Mouse (Mus musculus): ENCODE measurements around the gene Nrros. TPM values are rescaled to one million over a fixed set of nuclear protein-coding genes. Genes with fewer than 3 reads are reported as not detected.
A peak's percentile ranks its signal among the peaks of the same experiment; 100 is the strongest.

Nrros gene
- polyA plus RNA-seq, 1 experiment from 2014 or later: 22.6 TPM

DNA sequence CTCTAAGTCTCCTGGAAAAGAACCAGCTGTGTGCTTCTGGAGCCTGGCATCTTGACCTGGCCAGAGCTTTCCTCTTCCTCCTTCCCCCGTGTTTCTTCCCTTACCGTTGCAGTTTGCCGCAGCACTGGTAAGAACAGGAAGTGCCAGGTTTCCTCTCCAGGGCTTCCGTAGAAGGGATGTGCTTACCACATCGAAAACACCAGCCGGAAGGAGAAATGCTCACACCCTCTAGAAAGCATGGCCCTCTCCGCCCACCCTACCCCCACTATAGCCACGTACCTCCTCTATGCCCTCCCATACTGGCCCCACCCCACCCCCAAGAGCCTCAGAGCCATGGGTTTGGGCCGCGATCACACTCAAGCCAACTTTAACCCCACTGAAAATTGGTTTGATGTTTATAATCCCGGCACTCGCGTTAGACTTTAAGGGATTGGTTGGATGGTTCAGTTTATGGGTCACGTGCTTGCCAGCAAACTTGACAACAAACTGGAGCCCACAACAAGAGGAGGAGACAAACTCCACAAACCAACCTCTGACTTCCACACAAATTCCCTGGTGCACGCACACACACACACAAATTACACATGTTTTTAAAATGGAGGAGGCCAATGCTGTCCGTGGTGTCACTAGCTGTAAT is 35.1 kb downstream of the Nrros start:
- ATAC-seq (ENCODE audit: low read depth) (peak; percentile 86), DNase-seq (peak; percentile 49)
- Histone ChIP-seq H3K27ac (peak overlapping the region; percentile 53), H3K36me3 (no peaks in the 10 kb centered on the region), H3K9me3 (replicated peaks) (no peaks in the 10 kb centered on the region), H3K4me2 (peak overlapping the region; percentile 78), H3K27me3 (no peaks in the 10 kb centered on the region), H3K9ac (peak overlapping the region; percentile 70), H3K4me3 (replicated peaks) (peak overlapping the region; percentile 61), H3K4me1 (replicated peaks) (peaks cover 29% of the 10 kb centered on the region)
- 15% methylated on average over 16 of the region's 16 CpGs for WGBS (ENCODE audit: insufficient replicate concordance)

DNA sequence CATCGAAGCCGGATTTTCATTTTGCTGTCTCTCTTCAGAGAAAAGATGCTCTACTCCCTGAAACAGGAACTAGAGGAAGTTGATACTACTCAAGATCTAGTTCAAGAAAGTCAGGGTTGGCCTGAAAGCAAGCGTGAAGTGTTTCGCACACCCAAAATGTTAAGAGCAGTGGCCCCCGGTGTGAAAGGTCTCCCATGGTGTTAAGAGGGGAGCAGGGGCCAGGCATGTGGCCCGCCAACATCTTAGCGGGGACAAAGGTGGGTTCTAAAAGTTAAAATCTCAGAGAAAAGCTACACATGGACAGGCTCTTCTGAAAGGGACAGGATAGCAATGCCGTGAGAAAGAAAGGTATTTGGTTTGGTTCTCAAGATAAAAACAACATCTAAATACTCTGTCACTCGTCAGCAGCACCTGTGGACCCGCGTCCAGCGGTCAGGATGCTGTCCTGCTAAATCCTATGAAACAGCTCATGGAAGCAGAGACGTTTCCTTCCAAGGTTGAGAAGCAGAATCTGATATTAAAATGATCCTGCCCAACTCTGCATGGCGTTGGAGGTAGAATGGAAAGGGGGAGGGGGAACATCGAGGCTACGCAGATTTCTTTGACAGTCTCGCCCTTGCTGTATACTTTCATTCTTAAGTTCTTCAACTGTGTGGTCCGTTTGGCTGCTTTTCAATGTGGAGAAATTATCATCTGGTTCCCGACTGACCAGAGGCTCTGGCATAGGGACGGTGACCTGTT is 35.8 kb downstream of the Nrros start:
- H3K9ac ChIP-seq: peak overlapping the region; percentile 70
- no peaks in the 10 kb centered on the region for H3K27me3 ChIP-seq
- H3K4me2 ChIP-seq: peak overlapping the region; percentile 78
- ATAC-seq (ENCODE audit: low read depth) (no peak), DNase-seq (no peak)
- H3K4me3 ChIP-seq (replicated peaks): peak overlapping the region; percentile 61
- H3K36me3 ChIP-seq: no peaks in the 10 kb centered on the region
- peak overlapping the region; percentile 53 for H3K27ac ChIP-seq
- WGBS (ENCODE audit: insufficient replicate concordance): 32% methylated on average over 20 of the region's 20 CpGs
- peaks cover 29% of the 10 kb centered on the region for H3K4me1 ChIP-seq (replicated peaks)
- no peaks in the 10 kb centered on the region for H3K9me3 ChIP-seq (replicated peaks)

DNA sequence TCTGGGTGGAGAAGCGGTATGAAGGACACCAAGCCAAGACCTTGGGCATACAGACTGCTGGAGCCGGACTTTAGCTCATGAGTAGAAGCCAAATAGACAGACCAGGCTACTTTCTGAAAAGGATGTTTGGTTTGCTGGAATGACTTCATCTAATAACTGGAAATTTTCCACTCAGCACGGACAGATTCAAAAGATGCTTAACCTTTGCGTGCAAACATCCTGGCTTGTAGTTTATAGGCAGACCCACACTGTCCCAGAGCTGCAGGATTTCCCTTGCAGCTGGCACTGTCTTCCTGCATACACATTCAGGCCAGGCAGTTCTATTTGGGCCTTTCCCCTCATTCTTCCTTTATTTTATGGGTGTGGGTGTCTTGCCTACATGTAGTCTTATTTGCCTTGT is 38.3 kb downstream of the Nrros start:
- DNase-seq: no peak
- H3K27ac ChIP-seq: no peak overlapping the region

DNA sequence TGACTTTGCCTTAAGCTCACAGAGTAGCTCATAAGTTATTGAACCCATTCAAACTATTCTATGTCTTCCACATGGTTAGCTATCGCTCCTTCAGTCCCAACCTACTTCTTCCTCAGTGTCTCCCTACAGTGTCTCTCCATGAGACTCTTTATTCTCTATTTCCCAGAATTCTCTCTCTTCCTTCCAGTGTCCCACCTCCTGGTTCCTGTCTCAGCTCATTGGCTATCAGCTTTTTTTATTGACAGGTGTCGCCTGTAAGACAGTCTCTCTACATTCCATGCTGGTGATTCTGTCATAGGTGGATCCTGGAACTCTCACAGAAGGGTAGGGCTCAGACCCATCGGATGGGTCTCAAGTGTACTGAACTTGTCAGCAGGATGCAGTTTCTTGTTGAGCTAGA is 40.0 kb downstream of the Nrros start:
- no peaks in the 10 kb centered on the region for H3K36me3 ChIP-seq
- no peak overlapping the region for H3K4me3 ChIP-seq (replicated peaks)
- no peaks in the 10 kb centered on the region for H3K9me3 ChIP-seq (replicated peaks)
- no peak overlapping the region for H3K4me2 ChIP-seq
- no peak overlapping the region for H3K9ac ChIP-seq
- ATAC-seq (ENCODE audit: low read depth) (no peak), DNase-seq (no peak)
- peaks cover 16% of the 10 kb centered on the region for H3K4me1 ChIP-seq (replicated peaks)
- WGBS (ENCODE audit: insufficient replicate concordance): 72% methylated on average over 3 of the region's 3 CpGs
- H3K27ac ChIP-seq: no peak overlapping the region
- H3K27me3 ChIP-seq: no peaks in the 10 kb centered on the region

More for the DNA sequence above, 38.3 kb downstream of the Nrros start:
- peaks cover 27% of the 10 kb centered on the region for H3K4me1 ChIP-seq (replicated peaks)
- no peak overlapping the region for H3K9ac ChIP-seq
- H3K36me3 ChIP-seq: no peaks in the 10 kb centered on the region
- no peak overlapping the region for H3K4me2 ChIP-seq
- no peak for ATAC-seq (ENCODE audit: low read depth)
- H3K9me3 ChIP-seq (replicated peaks): no peaks in the 10 kb centered on the region
- no peak overlapping the region for H3K4me3 ChIP-seq (replicated peaks)
- H3K27me3 ChIP-seq: no peaks in the 10 kb centered on the region
- WGBS (ENCODE audit: insufficient replicate concordance): 64% methylated on average over 4 of the region's 4 CpGs

DNA sequence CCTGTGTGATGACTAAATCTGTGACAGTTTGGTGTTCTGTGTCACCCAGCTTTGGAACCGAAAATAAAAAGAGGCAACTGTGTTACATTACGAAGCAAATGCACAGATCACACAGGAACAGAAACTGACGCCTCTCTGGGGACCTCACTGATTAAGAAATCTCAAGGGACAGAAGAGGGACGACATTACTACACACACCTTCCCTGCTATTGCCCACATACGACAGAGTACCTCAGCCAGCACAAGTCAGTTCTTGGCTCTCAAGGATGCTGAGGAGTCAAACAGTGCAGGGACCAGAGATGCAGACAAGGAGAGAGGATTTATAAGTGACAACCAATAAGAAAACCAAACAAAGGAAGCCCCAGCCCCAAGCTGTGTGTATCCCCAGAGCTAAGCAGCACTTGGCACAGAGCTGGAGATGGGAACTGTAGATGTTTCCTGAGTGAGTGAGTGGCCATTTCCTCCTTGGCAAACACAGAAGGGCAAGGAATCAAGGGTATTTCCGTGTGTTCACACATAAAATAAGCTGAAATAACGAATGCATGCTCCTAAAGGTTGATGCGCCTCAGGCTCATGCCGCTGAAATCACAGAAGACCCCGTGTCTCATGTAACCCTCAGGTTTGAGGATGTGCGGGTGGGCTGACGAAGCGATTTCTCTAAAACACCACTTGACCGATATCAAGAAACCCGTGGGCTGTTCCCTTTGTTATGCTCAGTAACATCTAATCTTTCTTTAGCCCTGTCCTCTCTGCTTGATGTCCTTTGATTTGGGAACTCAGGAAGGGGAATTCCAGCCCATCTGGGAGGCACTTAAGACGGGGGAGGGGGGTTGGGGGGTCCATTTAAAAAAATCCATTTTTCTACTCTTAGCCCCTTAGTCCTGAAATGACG is 40.7 kb downstream of the Nrros start:
- ATAC-seq (ENCODE audit: low read depth) (no peak), DNase-seq (no peak)
- Histone ChIP-seq H3K4me1 (replicated peaks) (peaks cover 10% of the 10 kb centered on the region), H3K4me3 (replicated peaks) (no peak overlapping the region), H3K9me3 (replicated peaks) (no peaks in the 10 kb centered on the region), H3K27me3 (no peaks in the 10 kb centered on the region), H3K4me2 (no peak overlapping the region), H3K36me3 (no peaks in the 10 kb centered on the region), H3K9ac (no peak overlapping the region), H3K27ac (no peak overlapping the region)
- 51% methylated on average over 17 of the region's 17 CpGs for WGBS (ENCODE audit: insufficient replicate concordance)

DNA sequence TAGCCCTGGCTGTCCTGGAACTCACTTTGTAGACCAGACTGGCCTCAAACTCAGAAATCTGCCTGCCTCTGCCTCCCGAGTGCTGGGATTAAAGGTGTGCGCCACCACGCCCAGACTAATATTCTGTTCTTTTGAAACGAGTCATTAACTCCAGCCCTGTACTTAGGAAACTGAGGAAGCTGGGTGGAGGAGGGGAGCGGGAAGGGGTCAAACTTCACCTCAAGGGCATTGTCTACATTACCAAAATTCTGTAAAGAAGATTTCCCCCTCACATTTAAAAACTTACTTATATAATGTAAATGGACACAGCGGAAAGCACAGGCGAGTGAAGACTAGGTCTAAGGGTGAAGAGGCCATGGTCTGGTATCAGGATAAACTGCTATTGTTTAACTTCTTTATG is 41.4 kb downstream of the Nrros start:
- no peaks in the 10 kb centered on the region for H3K9me3 ChIP-seq (replicated peaks)
- H3K36me3 ChIP-seq: no peaks in the 10 kb centered on the region
- H3K27ac ChIP-seq: no peak overlapping the region
- no peak overlapping the region for H3K9ac ChIP-seq
- WGBS (ENCODE audit: insufficient replicate concordance): 76% methylated on average over 7 of the region's 7 CpGs
- no peak for DNase-seq
- ATAC-seq (ENCODE audit: low read depth): no peak
- no peaks in the 10 kb centered on the region for H3K27me3 ChIP-seq
- H3K4me3 ChIP-seq (replicated peaks): no peak overlapping the region
- H3K4me2 ChIP-seq: no peak overlapping the region
- peaks cover 3% of the 10 kb centered on the region for H3K4me1 ChIP-seq (replicated peaks)

DNA sequence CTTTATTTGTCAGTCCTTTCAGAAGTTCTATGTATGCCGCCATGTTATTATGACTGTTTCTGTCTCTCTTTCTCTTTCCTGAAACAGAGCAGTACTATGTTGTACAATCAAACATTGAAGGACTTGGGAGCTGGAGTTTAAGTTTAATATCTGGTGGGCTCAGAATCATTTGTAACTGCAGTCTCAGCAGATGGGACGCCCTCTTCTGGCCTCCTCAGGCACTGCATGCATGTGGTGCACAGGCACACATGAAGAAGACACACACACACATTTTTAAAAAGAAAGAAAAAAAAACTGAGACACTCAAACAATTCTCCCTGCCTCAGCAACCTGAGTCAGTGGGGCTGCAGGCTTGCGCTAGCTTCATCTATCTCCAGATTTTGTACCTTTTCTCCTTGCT is 44.9 kb downstream of the Nrros start:
- no peak for DNase-seq
- Histone ChIP-seq H3K4me2 (no peak overlapping the region), H3K4me3 (replicated peaks) (no peak overlapping the region), H3K27ac (no peak overlapping the region), H3K27me3 (no peaks in the 10 kb centered on the region), H3K9me3 (replicated peaks) (no peaks in the 10 kb centered on the region), H3K9ac (no peak overlapping the region), H3K4me1 (replicated peaks) (peaks cover 11% of the 10 kb centered on the region), H3K36me3 (no peaks in the 10 kb centered on the region)
- ATAC-seq (ENCODE audit: low read depth): no peak
- WGBS (ENCODE audit: insufficient replicate concordance): 65% methylated on average over 3 of the region's 3 CpGs

DNA sequence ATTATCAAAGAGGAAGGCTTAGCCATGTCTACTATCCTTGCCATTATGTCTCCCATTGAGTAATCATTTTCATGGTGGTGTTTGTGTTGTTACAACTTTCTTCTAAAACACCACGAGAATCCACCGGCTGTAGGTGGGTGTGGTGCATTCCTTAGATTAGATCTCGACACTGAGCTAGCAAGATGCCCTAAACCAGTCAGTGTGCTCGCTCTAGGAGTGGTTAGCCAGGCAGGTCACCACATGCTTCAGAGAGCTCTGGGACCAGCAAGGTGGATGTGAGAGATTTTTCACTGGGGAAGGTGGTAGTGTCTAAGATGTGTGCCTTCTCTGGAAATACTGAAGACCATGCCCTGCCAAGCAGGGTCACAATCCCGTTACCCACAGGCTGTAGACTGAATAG is 49.2 kb downstream of the Nrros start:
- no peak overlapping the region for H3K9ac ChIP-seq
- DNase-seq (no peak), ATAC-seq (ENCODE audit: low read depth) (no peak)
- no peaks in the 10 kb centered on the region for H3K27me3 ChIP-seq
- peak overlapping the region; percentile 28 for H3K4me2 ChIP-seq
- no peaks in the 10 kb centered on the region for H3K9me3 ChIP-seq (replicated peaks)
- H3K4me3 ChIP-seq (replicated peaks): no peak overlapping the region
- H3K4me1 ChIP-seq (replicated peaks): peaks cover 34% of the 10 kb centered on the region
- H3K27ac ChIP-seq: no peak overlapping the region
- H3K36me3 ChIP-seq: no peaks in the 10 kb centered on the region
- WGBS (ENCODE audit: insufficient replicate concordance): 17% methylated on average over 5 of the region's 5 CpGs

DNA sequence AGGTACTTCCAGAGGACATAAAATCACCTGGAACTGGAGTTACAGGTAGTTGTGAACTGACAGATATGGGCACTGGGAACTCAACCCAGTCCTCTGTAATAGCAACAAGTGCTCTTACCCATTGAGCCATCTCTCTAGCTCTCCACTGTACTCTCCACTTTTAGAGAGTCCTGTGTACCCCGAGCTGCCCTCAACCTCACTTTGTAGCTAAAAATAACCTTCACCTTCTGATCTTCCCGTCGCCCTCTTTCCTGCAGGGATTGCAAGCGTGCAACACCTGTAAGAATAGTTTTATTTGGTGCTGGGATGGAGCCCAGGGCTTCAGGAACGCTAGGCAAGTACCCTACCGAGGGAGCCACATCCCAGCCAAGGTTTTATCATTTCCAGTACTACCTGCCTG is 49.6 kb downstream of the Nrros start:
- no peak for DNase-seq
- Histone ChIP-seq H3K4me1 (replicated peaks) (peaks cover 34% of the 10 kb centered on the region), H3K9ac (no peak overlapping the region), H3K4me3 (replicated peaks) (no peak overlapping the region), H3K36me3 (no peaks in the 10 kb centered on the region), H3K9me3 (replicated peaks) (no peaks in the 10 kb centered on the region), H3K27ac (no peak overlapping the region), H3K4me2 (peak overlapping the region; percentile 28), H3K27me3 (no peaks in the 10 kb centered on the region)
- WGBS (ENCODE audit: insufficient replicate concordance): 27% methylated on average over 6 of the region's 6 CpGs
- no peak for ATAC-seq (ENCODE audit: low read depth)

DNA sequence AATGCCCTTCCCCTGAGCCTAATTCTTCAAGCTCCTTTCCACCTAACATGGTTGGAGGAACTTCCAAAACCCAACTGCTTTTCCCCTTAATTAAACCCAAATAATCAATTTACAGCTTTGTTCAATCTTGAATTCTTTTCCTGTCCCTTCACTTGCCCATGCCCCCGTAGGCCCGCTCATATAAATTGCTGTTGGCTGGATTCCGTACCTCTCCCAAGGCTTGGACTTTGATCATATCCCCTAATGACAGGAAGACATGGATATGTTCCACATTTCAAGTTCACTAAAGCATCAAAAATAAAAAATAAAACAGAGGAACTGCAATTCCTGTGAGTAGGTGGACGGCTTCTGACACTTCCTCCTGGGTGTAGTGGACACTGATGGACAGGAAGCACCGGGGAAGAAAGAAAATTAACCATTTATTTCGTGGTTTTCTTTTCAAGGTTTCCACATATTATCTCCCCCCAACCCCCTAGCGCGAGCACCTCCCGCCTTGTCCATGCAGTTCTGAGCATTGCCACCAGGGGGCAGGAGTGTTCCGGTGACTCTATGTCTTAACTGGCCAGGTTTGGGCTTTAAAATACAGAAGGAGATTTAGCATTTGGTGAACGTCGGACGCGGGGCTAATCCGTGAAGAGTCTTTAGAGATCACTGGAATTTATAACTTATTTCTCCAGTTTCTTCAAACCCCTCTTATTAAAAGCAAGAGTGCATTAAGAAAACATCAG is 50.3 kb downstream of the Nrros start:
- no peaks in the 10 kb centered on the region for H3K27me3 ChIP-seq
- H3K36me3 ChIP-seq: no peaks in the 10 kb centered on the region
- peak; percentile 68 for DNase-seq
- no peak overlapping the region for H3K27ac ChIP-seq
- no peak for ATAC-seq (ENCODE audit: low read depth)
- peak overlapping the region; percentile 64 for H3K4me2 ChIP-seq
- no peaks in the 10 kb centered on the region for H3K9me3 ChIP-seq (replicated peaks)
- H3K9ac ChIP-seq: no peak overlapping the region
- WGBS (ENCODE audit: insufficient replicate concordance): 13% methylated on average over 15 of the region's 15 CpGs
- H3K4me3 ChIP-seq (replicated peaks): no peak overlapping the region
- H3K4me1 ChIP-seq (replicated peaks): peaks cover 34% of the 10 kb centered on the region

DNA sequence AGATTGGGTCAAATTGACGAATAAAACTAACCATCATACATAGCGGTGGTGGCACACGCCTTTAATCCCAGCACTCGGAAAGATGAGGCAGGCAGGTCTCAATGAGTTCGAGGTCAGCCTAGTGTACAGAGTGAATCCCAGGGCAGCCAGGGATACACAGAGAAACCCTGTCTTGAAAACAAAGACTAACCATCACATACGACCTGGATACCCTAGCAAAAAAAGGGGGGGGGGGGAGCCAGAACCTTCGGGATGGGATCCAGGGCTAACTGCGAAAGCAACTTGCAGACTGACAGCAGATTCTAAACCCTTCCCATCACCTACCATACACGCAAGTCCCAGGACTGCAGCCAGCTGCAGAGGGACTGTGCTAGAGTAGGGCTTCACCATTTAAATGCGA is 51.0 kb downstream of the Nrros start:
- ATAC-seq (ENCODE audit: low read depth) (no peak), DNase-seq (no peak)
- Histone ChIP-seq H3K4me1 (replicated peaks) (peaks cover 34% of the 10 kb centered on the region), H3K9ac (no peak overlapping the region), H3K4me2 (peak overlapping the region; percentile 64), H3K36me3 (no peaks in the 10 kb centered on the region), H3K27me3 (no peaks in the 10 kb centered on the region), H3K9me3 (replicated peaks) (no peaks in the 10 kb centered on the region), H3K4me3 (replicated peaks) (no peak overlapping the region; the same call in 1 of the 2 replicates), H3K27ac (peak overlapping the region; percentile 15; the same call in 1 of the 2 replicates)
- 71% methylated on average over 10 of the region's 10 CpGs for WGBS (ENCODE audit: insufficient replicate concordance)
